17 mouse cellular contexts compared by ENCODE assay signal in genomic region chr7:44601646-44602045, GRCm38 (mm10). TPM values are rescaled to one million over a fixed set of nuclear protein-coding genes. Genes with fewer than 3 reads are reported as not detected.
DNase-seq lines count a peak whose midpoint lies in the region; ATAC-seq and TF ChIP-seq lines count a peak whose summit lies in the region.
"Had no signal": no experiment of that assay in that cellular context is flagged by ENCODE, and none has a peak within 500 bp of the region (broad histone marks: within the 10 kb centered on the region; RNA-seq: fewer than 3 reads in every experiment).

No protein-coding gene starts in this region.

- 18% methylated on average over 19 of the region's 19 CpGs for WGBS in hindbrain, embryonic 10.5 days
- 21% methylated on average over 19 of the region's 19 CpGs for WGBS in hindbrain, embryonic 14.5 days
- 13% methylated on average over 19 of the region's 19 CpGs for WGBS in forebrain, embryonic 14.5 days

- no peak for TF ChIP-seq POLR2A in ES-Bruce4 (IDR thresholded peaks at IDR 0.05; ENCODE audit: insufficient read depth, low read length)

- peaks cover 56% of the 10 kb centered on the region for H3K4me1 ChIP-seq in hindbrain, embryonic 10.5 days (replicated peaks)
- no peaks in the 10 kb centered on the region; the same call in 1 of the 2 replicates for H3K4me1 ChIP-seq in hindbrain, embryonic 14.5 days (replicated peaks; ENCODE audit: control insufficient read depth, insufficient read depth, low read length)
- H3K4me1 ChIP-seq in E14TG2a.4 (replicated peaks; ENCODE audit: low read depth, low read length) (peaks cover 90% of the 10 kb centered on the region), ES-Bruce4 (ENCODE audit: control insufficient read depth, insufficient read depth, low read length) (peaks cover 8% of the 10 kb centered on the region)
- peaks cover 4% of the 10 kb centered on the region; the same call in 1 of the 2 replicates for H3K4me1 ChIP-seq in forebrain, embryonic 14.5 days (ENCODE audit: control insufficient read depth, insufficient read depth, low read length)

- peak overlapping the region; percentile 33 for H3K4me3 ChIP-seq in hindbrain, embryonic 10.5 days
- H3K4me3 ChIP-seq in hindbrain, embryonic 14.5 days (replicated peaks; ENCODE audit: low read length) = no peak overlapping the region
- H3K4me3 ChIP-seq in E14TG2a.4 (replicated peaks; ENCODE audit: low read length) (peak overlapping the region; percentile 81), ES-Bruce4 (ENCODE audit: low read depth, low read length) (peak overlapping the region; percentile 3; the same call in 1 of the 2 replicates)
- no peak overlapping the region for H3K4me3 ChIP-seq in forebrain, embryonic 14.5 days (ENCODE audit: low read depth, low read length)
- H3K4me3 ChIP-seq: left cerebral cortex, adult 2 months had no signal

- no peaks in the 10 kb centered on the region for H3K36me3 ChIP-seq in hindbrain, embryonic 10.5 days
- no peaks in the 10 kb centered on the region for H3K36me3 ChIP-seq in hindbrain, embryonic 14.5 days (replicated peaks; ENCODE audit: control insufficient read depth, insufficient read depth)
- H3K36me3 ChIP-seq in E14TG2a.4 (ENCODE audit: insufficient read depth, low read length) (peaks cover 44% of the 10 kb centered on the region), ES-Bruce4 (ENCODE audit: control insufficient read depth, insufficient read depth, low read length, poor library complexity, severe bottlenecking) (0 out of 2 replicates have a peak, but pooled peaks cover 2% of the 10 kb centered on the region)
- H3K36me3 ChIP-seq in forebrain, embryonic 14.5 days (ENCODE audit: control insufficient read depth, insufficient read depth, low read length) = no peaks in the 10 kb centered on the region

- peak overlapping the region; percentile 69 for H3K27ac ChIP-seq in hindbrain, embryonic 10.5 days
- H3K27ac ChIP-seq in hindbrain, embryonic 14.5 days = no peak overlapping the region
- H3K27ac ChIP-seq in ES-Bruce4 (ENCODE audit: insufficient read depth, low read length) = no peak overlapping the region
- H3K27ac ChIP-seq in forebrain, embryonic 14.5 days (ENCODE audit: low read depth, low read length) = no peak overlapping the region

- no peak overlapping the region for H3K4me2 ChIP-seq in hindbrain, embryonic 14.5 days (replicated peaks)
- H3K4me2 ChIP-seq in forebrain, embryonic 14.5 days (ENCODE audit: low read length) = no peak overlapping the region

- DNase-seq in hindbrain, embryonic 10.5 days (ENCODE audit: low spot score) = no peak
- no peak for DNase-seq in hindbrain, embryonic 14.5 days (ENCODE audit: low spot score)
- no peak for DNase-seq in forebrain, embryonic 14.5 days (ENCODE audit: low spot score)
- no peak for DNase-seq in left cerebral cortex, adult 18-20 months (ENCODE audit: low spot score in 2 of 2)
- no peak for DNase-seq in kidney, adult 9 months
- DNase-seq: embryo, embryonic 11 days; heart, adult 11 months; lung, postnatal 14 days; right cerebral cortex, postnatal 4 days; thymus, adult 2 months had no signal

- no peak for ATAC-seq in hindbrain, embryonic 14.5 days (ENCODE audit: low FRiP score)
- ATAC-seq in forebrain, embryonic 14.5 days = no peak
- ATAC-seq: activated CD4-positive, CD25-positive, alpha-beta regulatory T cell, adult 4 months; CD4-positive, CD25-positive, alpha-beta regulatory T cell, adult 4 months; inflammation-experienced regulatory T-cells, adult 6 months had no signal

- TF ChIP-seq EP300 in ES-Bruce4 (IDR thresholded peaks at IDR 0.05; ENCODE audit: insufficient read depth, low read depth, low read length) = no peak

- no peaks in the 10 kb centered on the region for H3K9me3 ChIP-seq in hindbrain, embryonic 10.5 days
- no peaks in the 10 kb centered on the region for H3K9me3 ChIP-seq in hindbrain, embryonic 14.5 days (ENCODE audit: control insufficient read depth, low read length)
- H3K9me3 ChIP-seq in E14TG2a.4 (ENCODE audit: low read length) = no peaks in the 10 kb centered on the region
- H3K9me3 ChIP-seq in ES-Bruce4 (replicated peaks; ENCODE audit: control insufficient read depth, insufficient read depth, low read length, poor library complexity, severe bottlenecking) = no peaks in the 10 kb centered on the region
- H3K9me3 ChIP-seq in forebrain, embryonic 14.5 days (replicated peaks; ENCODE audit: control insufficient read depth, low read length) = no peaks in the 10 kb centered on the region

- H3K27me3 ChIP-seq in hindbrain, embryonic 10.5 days (ENCODE audit: insufficient read depth, poor library complexity, severe bottlenecking) = peaks cover 67% of the 10 kb centered on the region
- H3K27me3 ChIP-seq in hindbrain, embryonic 14.5 days (ENCODE audit: control insufficient read depth, insufficient read depth, low read length) = peaks cover 52% of the 10 kb centered on the region
- H3K27me3 ChIP-seq in E14TG2a.4 (ENCODE audit: insufficient read depth, low read length) (no peaks in the 10 kb centered on the region), ES-Bruce4 (ENCODE audit: control insufficient read depth, insufficient read depth, low read length, poor library complexity, severe bottlenecking) (no peaks in the 10 kb centered on the region)
- H3K27me3 ChIP-seq in forebrain, embryonic 14.5 days (replicated peaks; ENCODE audit: control insufficient read depth, insufficient read depth, low read length) = peaks cover 28% of the 10 kb centered on the region

- TF ChIP-seq CTCF in E14TG2a.4 (conservative IDR thresholded peaks at IDR 0.05; ENCODE audit: low read length) (no peak), ES-Bruce4 (IDR thresholded peaks at IDR 0.05; ENCODE audit: low read depth, low read length) (no peak)

- no peak overlapping the region for H3K9ac ChIP-seq in hindbrain, embryonic 14.5 days
- peak overlapping the region; percentile 38 for H3K9ac ChIP-seq in ES-Bruce4 (ENCODE audit: low read depth, poor library complexity, severe bottlenecking)
- H3K9ac ChIP-seq in forebrain, embryonic 14.5 days (ENCODE audit: low read length) = peak overlapping the region; percentile 21; the same call in 1 of the 2 replicates

RNA-seq across cellular contexts. Expression of gene Kcnc3, which starts 11.2 kb away (rescaled TPM):
- 1.3 and 1.5 TPM in 2 replicates for polyA plus RNA-seq in hindbrain, embryonic 10.5 days (2016; fragmentation: Nextera tagmentation; extraction: Ambion mirVana)
- 7.2 and 8.6 TPM in 2 replicates for polyA plus RNA-seq in hindbrain, embryonic 14.5 days (2014; fragmentation: Nextera tagmentation; extraction: Ambion mirVana)
- 12.3 and 15.5 TPM in 2 replicates for polyA plus RNA-seq in ES-Bruce4 (2011; ENCODE audit: insufficient read depth, insufficient read length, low read depth, missing spikeins)
- polyA plus RNA-seq in forebrain, embryonic 14.5 days (2014; fragmentation: Nextera tagmentation; extraction: Ambion mirVana) = 2.1 and 2.2 TPM in 2 replicates
- total RNA-seq in left cerebral cortex, adult 18-20 months (2021) = 100 to 1,000 TPM in 1 of 2 experiments, 10 to 100 TPM in 1; 94.5 to 111 TPM
- polyA plus RNA-seq: activated CD4-positive, CD25-positive, alpha-beta regulatory T cell, adult 4 months; heart, postnatal 0 days; inflammation-experienced regulatory T-cells, adult 6 months had no signal

RNA-seq across cellular contexts. Expression of gene Napsa, which starts 29.5 kb away (rescaled TPM):
- polyA plus RNA-seq in hindbrain, embryonic 10.5 days (2016; fragmentation: Nextera tagmentation; extraction: Ambion mirVana) = 0.38 and 0.86 TPM in 2 replicates
- 0.81 and 1.0 TPM in 2 replicates for polyA plus RNA-seq in hindbrain, embryonic 14.5 days (2014; fragmentation: Nextera tagmentation; extraction: Ambion mirVana)
- polyA plus RNA-seq in ES-Bruce4 (2011; ENCODE audit: insufficient read depth, insufficient read length, low read depth, missing spikeins) = 0.97 and 1.1 TPM in 2 replicates
- 0.74 and 0.79 TPM in 2 replicates for polyA plus RNA-seq in forebrain, embryonic 14.5 days (2014; fragmentation: Nextera tagmentation; extraction: Ambion mirVana)
- under 1 TPM in 1 of 2 experiments, not detected in 1; 0.37 TPM for total RNA-seq in left cerebral cortex, adult 18-20 months (2021)

RNA-seq across cellular contexts. Expression of gene Nr1h2, which starts 47.9 kb away (rescaled TPM):
- polyA plus RNA-seq in hindbrain, embryonic 10.5 days (2016; fragmentation: Nextera tagmentation; extraction: Ambion mirVana) = 83.2 and 94.9 TPM in 2 replicates
- polyA plus RNA-seq in hindbrain, embryonic 14.5 days (2014; fragmentation: Nextera tagmentation; extraction: Ambion mirVana) = 50.7 and 53.6 TPM in 2 replicates
- 67.6 and 95.7 TPM in 2 replicates for polyA plus RNA-seq in ES-Bruce4 (2011; ENCODE audit: insufficient read depth, insufficient read length, low read depth, missing spikeins)
- 72.6 and 78.2 TPM in 2 replicates for polyA plus RNA-seq in forebrain, embryonic 14.5 days (2014; fragmentation: Nextera tagmentation; extraction: Ambion mirVana)
- total RNA-seq in left cerebral cortex, adult 18-20 months (2021) = 10 to 100 TPM; 75.2 to 85.6 TPM

RNA-seq across cellular contexts. Expression of gene Pold1, which starts 53.0 kb away (rescaled TPM):
- polyA plus RNA-seq in hindbrain, embryonic 10.5 days (2016; fragmentation: Nextera tagmentation; extraction: Ambion mirVana) = 133 and 161 TPM in 2 replicates
- 14.0 and 17.9 TPM in 2 replicates for polyA plus RNA-seq in hindbrain, embryonic 14.5 days (2014; fragmentation: Nextera tagmentation; extraction: Ambion mirVana)
- 81.9 and 86.6 TPM in 2 replicates for polyA plus RNA-seq in ES-Bruce4 (2011; ENCODE audit: insufficient read depth, insufficient read length, low read depth, missing spikeins)
- 32.6 and 33.0 TPM in 2 replicates for polyA plus RNA-seq in forebrain, embryonic 14.5 days (2014; fragmentation: Nextera tagmentation; extraction: Ambion mirVana)
- total RNA-seq in left cerebral cortex, adult 18-20 months (2021) = 10 to 100 TPM in 1 of 2 experiments, 1 to 10 TPM in 1; 9.7 to 10.8 TPM

Comparison
In these comparisons a context has a peak if more than half of its experiments do, and no peak if none do; other contexts are left out.
1. H3K4me3 ChIP-seq: peak in hindbrain, embryonic 10.5 days (single experiment), E14TG2a.4 (single experiment) and ES-Bruce4 (single experiment); none in hindbrain, embryonic 14.5 days (single experiment) and forebrain, embryonic 14.5 days (single experiment).